Mouse (Mus musculus): ENCODE measurements around the gene Aqr. TPM values are rescaled to one million over a fixed set of nuclear protein-coding genes. Genes with fewer than 3 reads are reported as not detected.

Aqr gene
- total RNA-seq, 4 experiments from 2014 or later: 15.4 to 19.5 (median 17.6) TPM

- no peak for DNase-seq (ENCODE audit: low spot score)
Observed at GRCm38 (mm10) chr2:114136755-114137154, 50.1 kb downstream of the Aqr start.

GRCm38 (mm10) chr2:114135777-114136176 lies 51.0 kb downstream of the Aqr start:
- no peak for DNase-seq (ENCODE audit: low spot score)

DNA sequence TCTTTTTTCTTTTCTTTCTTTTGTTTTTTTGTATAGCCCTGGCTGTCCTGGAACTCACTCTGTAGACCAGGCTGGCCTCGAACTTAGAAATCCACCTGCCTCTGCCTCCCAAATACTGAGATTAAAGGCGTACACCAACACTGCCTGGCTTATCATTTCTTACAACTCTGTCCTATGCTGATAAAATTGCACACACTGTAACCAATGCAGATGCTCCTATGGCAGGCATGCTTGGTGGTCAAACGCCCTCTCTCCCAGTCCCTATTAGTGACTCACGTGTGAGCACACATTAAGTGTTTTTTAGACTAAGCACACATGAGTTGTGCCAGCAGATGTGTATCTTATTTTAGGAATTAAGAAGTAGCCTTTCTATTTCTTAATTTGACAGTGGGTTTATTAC lies 53.5 kb downstream of the Aqr start:
- DNase-seq (ENCODE audit: low spot score): no peak

DNA sequence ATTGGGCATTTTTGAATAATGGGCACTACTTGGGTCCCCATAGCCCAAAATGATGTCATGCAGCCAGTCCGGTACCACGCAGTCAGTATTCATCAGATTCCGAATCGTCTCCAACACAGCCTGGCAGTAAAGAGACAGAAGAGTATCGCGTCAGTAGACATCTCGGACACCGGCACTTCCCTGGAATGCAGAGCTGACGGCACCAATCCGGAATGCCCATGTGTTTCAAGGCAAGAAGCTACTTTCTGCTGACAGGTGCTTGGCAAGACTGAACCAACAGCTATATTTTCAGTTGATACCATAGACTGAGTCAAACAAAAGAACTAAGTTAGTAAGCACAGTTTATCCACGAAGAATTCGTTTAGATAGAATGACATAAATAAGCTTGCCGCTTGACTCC lies 56.2 kb downstream of the Aqr start:
- peak; percentile 34 for DNase-seq (ENCODE audit: low spot score)

DNA sequence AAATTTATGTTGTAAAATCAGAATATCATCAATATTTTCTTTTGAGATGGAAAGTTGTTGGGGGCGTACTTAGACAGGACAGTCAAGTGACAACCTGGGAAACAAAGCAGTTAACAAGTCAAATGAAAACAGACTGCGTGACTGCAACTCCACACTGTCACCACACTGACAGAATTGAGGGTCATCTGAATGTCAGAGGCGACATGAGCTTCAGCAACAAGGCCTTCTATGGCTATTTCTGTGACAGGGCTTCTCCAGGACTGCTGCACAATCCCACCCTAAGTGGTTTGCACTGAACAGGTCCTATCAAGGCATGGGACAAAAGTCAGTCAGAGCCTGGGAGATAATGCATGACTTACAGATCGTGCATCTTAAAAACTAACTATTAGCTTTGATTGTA lies 63.5 kb downstream of the Aqr start:
- DNase-seq (ENCODE audit: low spot score): no peak

DNA sequence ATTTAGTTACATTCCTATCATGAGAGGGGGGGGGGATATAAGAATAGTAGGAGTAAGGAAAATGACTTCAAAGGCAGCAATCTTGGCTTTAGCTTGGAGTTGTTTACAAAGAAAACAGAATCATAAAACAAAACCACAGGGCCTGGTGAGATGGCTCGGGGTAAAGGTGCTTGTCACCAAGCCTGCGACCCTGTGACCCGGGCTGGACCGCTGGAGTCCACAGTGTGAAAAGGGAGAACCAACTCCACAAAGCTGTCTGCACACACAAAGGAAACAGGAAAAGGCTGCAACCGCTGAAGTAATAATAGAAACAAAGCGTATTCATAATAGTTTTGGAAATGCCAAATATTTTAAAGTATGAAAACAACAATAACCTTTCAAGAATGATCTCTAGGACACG lies 67.4 kb downstream of the Aqr start:
- DNase-seq (ENCODE audit: low spot score): peak; percentile 9

- no peak for DNase-seq (ENCODE audit: low spot score)
Observed at GRCm38 (mm10) chr2:114117665-114118064, 69.2 kb downstream of the Aqr start.

DNA sequence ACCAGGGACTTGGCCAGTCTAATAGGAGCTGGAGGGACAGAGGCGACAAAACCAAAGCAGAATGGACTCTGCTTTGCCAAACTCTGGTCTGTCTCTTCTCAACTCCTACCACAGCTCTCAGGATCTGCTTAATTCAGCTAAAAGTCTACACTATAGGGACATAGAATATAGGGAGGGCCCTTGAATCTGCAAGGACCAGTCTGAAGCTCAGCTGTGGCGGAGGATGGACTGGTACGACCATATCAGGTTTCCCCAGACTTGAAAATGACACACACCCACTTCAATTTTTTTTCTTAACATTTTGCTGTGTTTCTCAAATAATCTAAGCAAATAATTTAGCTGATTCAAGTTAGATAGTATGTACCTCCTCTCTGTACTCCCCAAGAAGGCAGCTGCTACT lies 69.6 kb downstream of the Aqr start:
- no peak for DNase-seq (ENCODE audit: low spot score)

GRCm38 (mm10) chr2:114115563-114115962 lies 71.3 kb downstream of the Aqr start:
- DNase-seq (ENCODE audit: low spot score): no peak

DNA sequence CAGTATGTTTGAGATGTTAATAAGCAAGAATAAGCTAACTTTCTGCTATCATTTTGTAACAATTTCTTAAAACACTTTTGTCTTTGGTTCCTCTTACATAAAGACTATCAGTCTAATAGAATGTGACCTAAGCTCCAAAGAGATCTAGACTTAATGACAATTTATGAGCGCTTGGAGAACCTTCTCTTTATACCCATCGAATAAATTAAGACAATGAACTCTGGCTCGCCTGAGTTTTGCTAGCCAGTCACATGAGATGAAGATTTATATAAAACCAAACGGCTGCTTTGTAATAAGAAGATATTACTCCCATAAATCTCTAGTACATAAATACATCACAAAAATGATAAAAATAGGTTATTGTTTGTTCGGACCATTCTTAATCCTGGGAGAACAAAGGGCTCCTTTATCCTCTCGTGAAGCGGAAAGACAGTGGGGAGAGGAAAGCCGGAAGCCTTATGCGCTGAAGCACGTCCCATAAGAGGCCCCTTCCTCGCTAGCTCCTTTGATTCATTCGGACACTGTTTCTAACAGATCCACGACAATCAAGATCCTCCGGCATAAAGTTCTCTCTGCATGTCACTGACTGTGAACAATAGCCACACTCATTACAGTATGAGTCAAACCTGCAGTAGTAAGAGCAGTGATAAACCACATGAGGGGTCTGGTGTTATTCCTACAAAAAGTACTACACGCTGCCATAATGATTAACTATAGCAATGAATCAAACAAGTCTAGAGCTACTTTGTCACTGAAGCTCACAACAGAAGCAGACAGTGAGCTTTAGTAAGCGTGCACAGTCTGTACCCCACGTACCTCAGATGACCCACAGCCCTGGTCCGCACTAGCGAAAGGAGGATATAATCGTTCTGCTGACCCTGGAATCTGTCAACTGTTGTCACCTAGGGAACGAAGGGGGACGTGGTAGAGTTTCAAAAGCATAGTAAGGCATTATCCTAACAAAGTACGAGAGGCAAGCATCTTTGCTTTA lies 79.2 kb downstream of the Aqr start:
- no peak for DNase-seq (ENCODE audit: low spot score)

DNA sequence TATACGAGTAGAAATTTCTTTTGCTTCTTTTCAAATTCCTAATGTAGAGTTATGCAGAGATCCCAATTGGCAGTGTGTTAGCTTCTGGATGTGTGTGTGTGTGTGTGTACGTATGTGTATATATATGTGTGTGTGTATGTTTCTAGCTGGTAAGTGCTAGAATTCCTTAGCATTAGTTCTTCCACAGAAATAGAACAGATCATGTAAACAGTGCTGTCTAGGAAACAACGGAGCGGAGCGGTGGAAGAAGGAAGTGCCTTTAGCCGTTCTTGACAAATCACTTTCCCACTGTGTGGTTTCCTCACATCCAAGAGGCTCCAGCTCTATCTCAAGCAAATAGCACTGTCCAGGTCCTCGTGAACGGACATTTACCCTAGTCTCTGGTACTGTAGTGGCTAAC lies 80.4 kb downstream of the Aqr start:
- no peak for DNase-seq (ENCODE audit: low spot score)

DNA sequence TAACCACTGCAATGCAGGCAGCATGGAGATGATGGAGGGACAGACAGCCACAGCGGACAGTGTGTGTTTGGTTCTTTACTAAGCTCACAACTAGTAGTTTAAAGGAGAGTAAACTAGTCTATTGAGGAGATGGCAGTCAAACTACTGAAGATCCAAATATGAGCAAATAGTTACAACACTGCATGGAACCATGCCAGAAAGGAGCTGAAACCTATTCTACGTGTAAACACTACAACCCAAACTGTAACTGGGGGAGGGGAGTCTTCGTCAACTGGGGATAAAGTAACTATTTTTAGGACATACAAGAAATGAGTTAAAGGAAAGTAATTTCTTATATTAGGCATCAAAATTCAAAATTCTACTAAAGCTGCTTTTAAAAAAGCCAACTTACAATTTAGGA lies 84.4 kb downstream of the Aqr start:
- DNase-seq (ENCODE audit: low spot score): no peak

DNA sequence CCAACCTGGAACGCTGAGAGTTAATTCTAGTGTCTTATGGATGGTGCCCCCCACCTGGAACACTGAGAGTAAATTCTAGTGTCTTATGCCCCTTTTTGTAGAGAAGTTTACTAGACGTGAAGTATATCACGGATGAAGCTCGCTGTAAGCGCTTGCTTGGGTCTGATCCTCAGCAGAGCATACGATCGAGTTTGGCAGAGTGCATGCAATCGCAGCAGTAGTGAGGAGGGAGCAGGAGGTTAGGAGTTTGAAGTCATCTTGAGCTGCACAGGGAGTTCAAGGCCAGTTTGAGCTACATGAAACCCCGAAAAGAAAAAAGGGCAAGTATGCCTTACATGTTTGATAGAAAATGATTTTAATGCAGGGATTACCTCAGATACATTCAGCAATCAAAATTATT lies 86.0 kb downstream of the Aqr start:
- DNase-seq (ENCODE audit: low spot score): no peak

DNA sequence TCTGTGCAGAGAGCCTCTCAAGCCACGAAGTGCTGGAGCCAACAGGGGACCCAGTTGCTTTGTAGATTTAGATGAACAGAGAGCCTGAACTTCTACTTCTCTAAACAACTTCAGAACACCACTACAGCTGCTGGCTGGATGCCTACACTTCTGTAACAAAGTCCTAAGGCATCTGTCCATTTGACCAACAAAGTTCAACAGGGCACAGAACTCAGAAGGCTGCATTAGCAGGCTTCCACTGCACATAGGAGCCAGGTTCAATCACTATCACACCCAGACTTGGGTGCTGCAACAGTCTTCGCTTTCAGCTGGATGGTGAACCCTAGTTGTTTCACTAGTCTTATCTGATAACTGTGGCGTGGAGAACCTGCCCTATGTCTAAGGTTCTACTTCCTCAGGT lies 87.0 kb downstream of the Aqr start:
- DNase-seq (ENCODE audit: low spot score): no peak

DNA sequence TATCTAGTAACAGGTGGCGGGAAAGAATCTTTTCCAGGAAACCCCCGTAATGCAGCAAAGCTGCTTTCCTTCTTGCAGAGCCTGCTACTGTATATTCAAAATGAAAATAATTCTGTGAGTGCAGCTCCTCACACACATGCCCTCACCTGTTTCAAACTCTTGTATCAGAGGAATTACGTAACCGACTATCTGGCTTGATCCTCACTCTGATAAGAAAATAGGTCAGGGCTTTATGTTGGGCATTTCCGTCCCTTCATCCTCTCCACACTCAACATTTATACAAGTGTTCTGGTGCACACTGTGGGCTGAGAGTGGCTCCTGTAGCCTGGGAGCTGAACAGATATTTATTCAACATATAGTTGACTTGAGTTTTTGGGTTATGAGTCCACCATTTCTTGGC lies 87.7 kb downstream of the Aqr start:
- DNase-seq (ENCODE audit: low spot score): no peak

DNA sequence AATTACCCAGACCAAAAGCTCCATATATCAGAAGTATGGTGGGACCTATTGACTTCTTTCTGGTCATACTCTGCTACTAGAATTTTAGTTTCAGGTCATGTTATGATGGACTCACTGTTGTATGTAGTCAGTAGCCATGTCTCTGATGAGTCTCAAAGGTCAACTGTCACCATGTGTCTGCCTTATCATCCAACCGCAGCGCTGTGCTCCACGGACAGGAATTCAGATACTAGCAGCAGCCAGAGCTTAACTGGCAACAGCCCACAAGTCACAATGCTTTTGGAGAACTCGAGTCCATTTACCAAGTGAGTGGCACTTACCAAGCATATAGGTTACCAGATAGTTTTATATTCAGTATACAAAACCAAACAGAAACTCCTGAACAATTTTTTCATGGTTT lies 89.2 kb downstream of the Aqr start:
- no peak for DNase-seq (ENCODE audit: low spot score)

DNA sequence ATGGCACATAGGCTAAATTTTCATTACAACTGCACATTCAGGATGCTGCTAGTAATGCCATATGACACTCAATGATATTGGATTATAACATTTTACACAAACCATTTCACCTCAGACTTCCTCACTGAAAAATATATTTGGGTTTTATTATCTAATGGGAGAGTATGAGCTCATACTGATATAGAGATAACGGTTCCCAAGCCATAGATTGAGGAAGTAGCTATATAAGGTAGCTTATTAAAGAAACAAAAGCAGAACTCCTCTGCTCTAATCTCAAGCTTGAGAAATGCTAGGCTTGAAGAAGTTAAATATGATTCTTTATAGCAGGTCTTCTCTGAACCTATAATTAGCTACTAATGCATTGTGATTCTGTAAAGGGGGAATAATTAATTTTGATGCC lies 90.3 kb downstream of the Aqr start:
- DNase-seq (ENCODE audit: low spot score): no peak

GRCm38 (mm10) chr2:114095348-114095747 lies 91.5 kb downstream of the Aqr start:
- no peak for DNase-seq (ENCODE audit: low spot score)

DNA sequence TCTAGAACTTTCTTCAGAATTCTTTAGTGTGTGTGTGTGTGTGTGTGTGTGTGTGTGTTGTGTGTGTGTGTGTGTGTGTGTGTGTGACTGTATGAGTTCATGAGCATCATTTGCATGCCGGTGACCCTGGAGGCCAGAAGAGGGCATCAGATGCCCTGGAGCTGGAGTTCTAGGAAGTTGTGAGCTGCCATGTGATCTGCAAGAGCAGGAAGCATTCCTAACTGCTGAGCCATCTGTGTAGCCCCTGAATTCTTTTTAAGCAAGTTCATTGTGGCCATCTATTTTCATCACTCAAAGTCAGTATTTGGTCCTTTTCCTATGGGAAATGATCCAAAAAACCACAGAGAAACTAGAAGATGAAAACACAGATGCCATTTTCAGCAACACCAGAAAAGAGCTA lies 92.1 kb downstream of the Aqr start:
- no peak for DNase-seq (ENCODE audit: low spot score)

GRCm38 (mm10) chr2:114093577-114093976 lies 93.2 kb downstream of the Aqr start:
- DNase-seq (ENCODE audit: low spot score): no peak

DNA sequence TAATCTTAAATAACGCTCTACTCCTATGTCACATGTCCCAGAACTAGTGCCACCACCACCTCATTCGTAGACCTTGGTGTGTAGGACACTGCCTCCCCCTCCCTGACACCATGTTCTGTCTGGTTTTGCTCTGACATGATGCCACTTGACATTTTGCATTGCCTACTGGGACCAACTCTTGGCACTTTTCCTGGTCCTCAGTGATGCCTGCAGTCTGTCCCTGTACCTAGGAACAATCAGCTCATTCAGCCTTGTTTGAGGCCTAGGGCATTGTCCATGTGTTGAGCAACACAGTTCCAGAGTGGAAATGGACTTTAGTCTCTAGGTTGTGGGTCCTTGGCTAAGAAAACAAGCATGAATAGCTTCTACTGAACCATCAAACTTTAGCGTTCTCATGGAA lies 97.0 kb downstream of the Aqr start:
- no peak for DNase-seq (ENCODE audit: low spot score)

DNA sequence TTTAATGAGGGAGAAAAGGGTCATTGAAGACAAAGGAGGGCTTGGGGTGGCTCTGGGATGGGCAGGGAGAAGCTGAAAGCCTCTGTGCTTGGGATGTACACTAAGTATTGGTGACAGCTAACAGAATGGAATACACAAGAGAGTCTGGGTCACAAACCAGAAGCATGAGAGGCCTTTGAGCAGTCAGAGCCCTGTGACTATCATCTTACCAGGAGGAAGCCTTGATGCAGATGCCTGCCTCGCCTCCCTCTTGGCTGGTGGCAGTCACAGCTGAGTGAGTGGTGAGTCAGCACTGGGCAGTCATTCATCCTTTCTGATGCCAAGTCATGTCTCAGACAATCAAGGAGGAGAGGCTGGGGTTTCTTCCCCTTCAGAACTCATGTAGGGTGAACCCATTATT lies 99.6 kb downstream of the Aqr start:
- no peak for DNase-seq (ENCODE audit: low spot score)

GRCm38 (mm10) chr2:114071876-114072275 lies 114.9 kb downstream of the Aqr start:
- DNase-seq (ENCODE audit: low spot score): no peak

DNA sequence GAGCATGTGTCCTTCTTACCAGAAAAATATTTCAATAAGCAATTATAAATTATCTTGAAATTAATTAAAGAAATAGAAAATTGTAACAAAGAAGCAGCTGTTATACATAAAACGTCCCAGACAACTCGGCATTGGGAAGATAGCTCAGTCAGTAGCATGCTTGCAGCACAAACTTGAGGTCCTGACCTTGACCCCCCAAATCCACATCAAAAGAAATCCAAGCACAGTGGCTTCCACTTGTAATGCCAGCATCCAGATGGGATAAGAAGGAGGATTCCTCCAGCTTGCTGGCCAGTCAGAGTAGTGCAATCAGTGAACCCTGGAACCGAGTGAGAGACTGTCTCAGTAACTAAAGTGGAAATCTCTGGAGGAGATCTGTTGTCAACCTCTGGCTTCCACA lies 120.6 kb downstream of the Aqr start:
- no peak for DNase-seq (ENCODE audit: low spot score)

All from heart, adult 8-10 months (tissue).